Comparison of ENCODE assay signal across 26 mouse cellular contexts in the genomic region with DNA sequence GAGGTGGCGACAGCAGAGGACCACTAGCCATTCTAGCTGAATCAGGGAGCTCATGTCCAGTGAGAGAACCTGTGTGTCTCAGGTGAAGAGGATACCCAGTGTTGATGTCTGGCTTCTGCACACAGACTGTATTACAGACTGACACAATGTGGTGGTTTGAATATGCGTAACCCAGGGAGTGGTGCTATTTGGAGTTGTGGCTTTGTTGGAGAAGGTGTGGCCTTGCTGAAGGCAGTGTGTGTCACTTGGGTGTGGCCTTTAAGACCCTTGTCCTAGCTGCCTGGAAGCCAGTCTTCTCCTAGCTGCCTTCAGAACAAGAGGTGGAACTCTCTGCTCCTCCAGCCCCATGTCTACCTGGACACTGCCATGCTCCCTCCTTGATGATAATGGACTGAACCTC.
"Had no signal": no experiment of that assay in that cellular context is flagged by ENCODE, and none has a peak within 500 bp of the region (broad histone marks: within the 10 kb centered on the region; RNA-seq: fewer than 3 reads in every experiment).

No protein-coding gene starts in this region.

- H3K9ac ChIP-seq: heart, embryonic 13.5 days; heart, embryonic 15.5 days; hindbrain, embryonic 13.5 days; hindbrain, embryonic 15.5 days; kidney, embryonic 15.5 days; limb, embryonic 13.5 days; limb, embryonic 15.5 days; liver, embryonic 12.5 days; liver, embryonic 14.5 days had no signal

- H3K4me2 ChIP-seq: heart, embryonic 11.5 days; heart, embryonic 13.5 days; heart, embryonic 15.5 days; hindbrain, embryonic 13.5 days; hindbrain, embryonic 15.5 days; kidney, embryonic 15.5 days; limb, embryonic 13.5 days; limb, embryonic 15.5 days; liver, embryonic 12.5 days had no signal

- H3K4me1 ChIP-seq: heart, embryonic 13.5 days; heart, embryonic 15.5 days; hindbrain, embryonic 13.5 days; hindbrain, embryonic 15.5 days; kidney, embryonic 15.5 days; limb, embryonic 13.5 days; limb, embryonic 15.5 days had no signal

- H3K9me3 ChIP-seq: heart, embryonic 13.5 days; heart, embryonic 15.5 days; hindbrain, embryonic 13.5 days; hindbrain, embryonic 15.5 days; kidney, embryonic 15.5 days; limb, embryonic 13.5 days; limb, embryonic 15.5 days; liver, embryonic 12.5 days had no signal

- H3K27ac ChIP-seq: heart, adult 2 months; heart, embryonic 13.5 days; heart, embryonic 15.5 days; hindbrain, embryonic 13.5 days; hindbrain, embryonic 15.5 days; hindbrain, postnatal 0 days; kidney, embryonic 15.5 days; kidney, postnatal 0 days; layer of hippocampus, adult 2 months; left cerebral cortex, adult 2 months; limb, embryonic 13.5 days; limb, embryonic 15.5 days; liver, embryonic 12.5 days; liver, embryonic 14.5 days had no signal

- H3K4me3 ChIP-seq: heart, adult 2 months; heart, embryonic 13.5 days; heart, embryonic 15.5 days; hindbrain, embryonic 13.5 days; hindbrain, embryonic 15.5 days; kidney, embryonic 15.5 days; layer of hippocampus, adult 2 months; left cerebral cortex, adult 2 months; limb, embryonic 13.5 days; limb, embryonic 15.5 days; liver, embryonic 12.5 days had no signal

- DNase-seq: gastrocnemius, postnatal 14 days; gastrocnemius, postnatal 36 days; heart, adult 11 months; heart, adult 2 months; heart, postnatal 14 days; heart, postnatal 36 days; kidney, adult 2 months; kidney, adult 9 months; kidney, postnatal 14 days; kidney, postnatal 36 days; left cerebral cortex, postnatal 4 days had no signal

- H3K27me3 ChIP-seq: heart, embryonic 13.5 days; heart, embryonic 15.5 days; hindbrain, embryonic 13.5 days; hindbrain, embryonic 15.5 days; kidney, embryonic 15.5 days; limb, embryonic 13.5 days; limb, embryonic 15.5 days; liver, embryonic 12.5 days had no signal

- H3K36me3 ChIP-seq: heart, embryonic 13.5 days; heart, embryonic 15.5 days; hindbrain, embryonic 13.5 days; hindbrain, embryonic 15.5 days; kidney, embryonic 15.5 days; limb, embryonic 13.5 days; limb, embryonic 15.5 days; liver, embryonic 12.5 days had no signal

- ATAC-seq: hindbrain, postnatal 0 days; intestine, embryonic 16.5 days; liver, embryonic 12.5 days had no signal
